Mouse (Mus musculus): ENCODE measurements around the gene S100a5.

S100a5 gene

GRCm38 (mm10) chr3:90608223-90608622 is at the start of gene S100a5:
TSS of gene S100a5 (plus strand) at chr3:90608523.
- no peak for DNase-seq

GRCm38 (mm10) chr3:90560008-90560628 is 48.2 kb upstream of the S100a5 start, which contains the start of gene S100a3:
TSS of gene S100a3 (plus strand) at chr3:90560578.
- no peak for DNase-seq

- DNase-seq = no peak
Measured at GRCm38 (mm10) chr3:90574691-90575090, 33.6 kb upstream of the S100a5 start.

GRCm38 (mm10) chr3:90575320-90575719 is 33.0 kb upstream of the S100a5 start:
- no peak for DNase-seq

- no peak for DNase-seq
Measured at GRCm38 (mm10) chr3:90576351-90577001, 31.8 kb upstream of the S100a5 start.

- no peak for DNase-seq
Measured at GRCm38 (mm10) chr3:90579433-90579832, 28.9 kb upstream of the S100a5 start.

- DNase-seq = no peak
Measured at GRCm38 (mm10) chr3:90581141-90581540, 27.2 kb upstream of the S100a5 start.

- peak in 1 of 2 experiments; percentile 19 for DNase-seq
Measured at GRCm38 (mm10) chr3:90582156-90582555, 26.2 kb upstream of the S100a5 start.

GRCm38 (mm10) chr3:90582556-90582955 is 25.8 kb upstream of the S100a5 start:
- DNase-seq = no peak

GRCm38 (mm10) chr3:90583893-90584292 is 24.4 kb upstream of the S100a5 start:
- DNase-seq = peak; percentile 62 to 68

GRCm38 (mm10) chr3:90585595-90585994 is 22.7 kb upstream of the S100a5 start:
- peak; percentile 48 to 71 for DNase-seq

- DNase-seq = no peak
Measured at GRCm38 (mm10) chr3:90586016-90586643, 22.2 kb upstream of the S100a5 start.

GRCm38 (mm10) chr3:90586906-90587305 is 21.4 kb upstream of the S100a5 start:
- DNase-seq = peak; percentile 18 to 24

GRCm38 (mm10) chr3:90587361-90588101 is 20.8 kb upstream of the S100a5 start:
- peak in 1 of 2 experiments; percentile 29 for DNase-seq

GRCm38 (mm10) chr3:90589390-90589789 is 18.9 kb upstream of the S100a5 start:
- peak in 1 of 2 experiments; percentile 37 for DNase-seq

- no peak for DNase-seq
Measured at GRCm38 (mm10) chr3:90589947-90590346, 18.4 kb upstream of the S100a5 start, which contains the start of gene S100a2. TSS of gene S100a2 (plus strand) at chr3:90590247.

GRCm38 (mm10) chr3:90594466-90594865 is 13.9 kb upstream of the S100a5 start:
- no peak for DNase-seq

GRCm38 (mm10) chr3:90595556-90595955 is 12.8 kb upstream of the S100a5 start:
- no peak for DNase-seq

- no peak for DNase-seq
Measured at GRCm38 (mm10) chr3:90596810-90597209, 11.5 kb upstream of the S100a5 start.

GRCm38 (mm10) chr3:90597736-90598135 is 10.6 kb upstream of the S100a5 start:
- no peak for DNase-seq

GRCm38 (mm10) chr3:90598212-90598611 is 10.1 kb upstream of the S100a5 start:
- DNase-seq = no peak

- peak; percentile 49 to 56 for DNase-seq
Measured at GRCm38 (mm10) chr3:90599401-90599800, 8.9 kb upstream of the S100a5 start.

- no peak for DNase-seq
Measured at GRCm38 (mm10) chr3:90600036-90600435, 8.3 kb upstream of the S100a5 start.

Data from kidney, postnatal 36 days (tissue).